Mouse (Mus musculus): ENCODE measurements around the gene Mtmr2. TPM values are rescaled to one million over a fixed set of nuclear protein-coding genes. Genes with fewer than 3 reads are reported as not detected.
"Not testable (repeated sequence)": the region's sequence is repeated elsewhere in the genome, so short reads cannot be mapped to it uniquely, and the experiment has no call there.

Mtmr2 gene
- polyA plus RNA-seq, 1 experiment from 2014 or later = 62.6 TPM

GRCm38 (mm10) chr9:13707066-13707555 lies 41.1 kb upstream of the Mtmr2 start:
- Histone ChIP-seq H3K4me3 (ENCODE audit: low read depth, low read length) (no peak overlapping the region), H3K4me1 (ENCODE audit: insufficient read depth, low read depth, low read length) (no peaks in the 10 kb centered on the region), H3K27ac (ENCODE audit: low read length) (no peak overlapping the region), H3K36me3 (ENCODE audit: insufficient read depth, low read length) (0 out of 2 replicates have a peak, but pooled peaks cover 11% of the 10 kb centered on the region), H3K9ac (replicated peaks; ENCODE audit: low read depth) (no peak overlapping the region), H3K9me3 (ENCODE audit: low read length) (no peaks in the 10 kb centered on the region), H3K27me3 (replicated peaks; ENCODE audit: insufficient read depth, low read length) (no peaks in the 10 kb centered on the region), H3K4me2 (replicated peaks; ENCODE audit: low read depth, low read length) (no peak overlapping the region)
- WGBS = 34% methylated on average over 3 of the region's 3 CpGs
- ATAC-seq (no peak), DNase-seq (ENCODE audit: low spot score) (no peak)
- TF ChIP-seq CTCF (IDR thresholded peaks at IDR 0.05) (no peak), EP300 (IDR thresholded peaks at IDR 0.05) (no peak)

- ATAC-seq = no peak
- no peak for DNase-seq (ENCODE audit: low spot score)
- no peak overlapping the region for H3K27ac ChIP-seq (ENCODE audit: low read length)
- TF ChIP-seq CTCF (IDR thresholded peaks at IDR 0.05) (no peak), EP300 (IDR thresholded peaks at IDR 0.05) (no peak)
- no peak overlapping the region for H3K9ac ChIP-seq (replicated peaks; ENCODE audit: low read depth)
- H3K36me3 ChIP-seq (ENCODE audit: insufficient read depth, low read length) = 0 out of 2 replicates have a peak, but pooled peaks cover 6% of the 10 kb centered on the region
- H3K4me1 ChIP-seq (ENCODE audit: insufficient read depth, low read depth, low read length) = no peaks in the 10 kb centered on the region
- H3K9me3 ChIP-seq (ENCODE audit: low read length) = no peaks in the 10 kb centered on the region
- H3K27me3 ChIP-seq (replicated peaks; ENCODE audit: insufficient read depth, low read length) = no peaks in the 10 kb centered on the region
- WGBS = 88% methylated on average over 5 of the region's 5 CpGs
- H3K4me2 ChIP-seq (replicated peaks; ENCODE audit: low read depth, low read length) = no peak overlapping the region
- no peak overlapping the region for H3K4me3 ChIP-seq (ENCODE audit: low read depth, low read length)
Measured at GRCm38 (mm10) chr9:13709436-13709835, 38.8 kb upstream of the Mtmr2 start.

GRCm38 (mm10) chr9:13715891-13716290 lies 32.3 kb upstream of the Mtmr2 start:
- not testable (repeated sequence) for H3K9ac ChIP-seq (replicated peaks; ENCODE audit: low read depth); H3K27me3 ChIP-seq (replicated peaks; ENCODE audit: insufficient read depth, low read length); H3K4me1 ChIP-seq (ENCODE audit: insufficient read depth, low read depth, low read length); H3K27ac ChIP-seq (ENCODE audit: low read length); H3K9me3 ChIP-seq (ENCODE audit: low read length); H3K4me2 ChIP-seq (replicated peaks; ENCODE audit: low read depth, low read length); DNase-seq (ENCODE audit: low spot score); ATAC-seq; H3K36me3 ChIP-seq (ENCODE audit: insufficient read depth, low read length); H3K4me3 ChIP-seq (ENCODE audit: low read depth, low read length)
- 59% methylated on average over 2 of the region's 2 CpGs for WGBS

GRCm38 (mm10) chr9:13716316-13717099 lies 31.7 kb upstream of the Mtmr2 start:
- no peak overlapping the region for H3K9ac ChIP-seq (replicated peaks; ENCODE audit: low read depth)
- 21% methylated on average over 8 of the region's 8 CpGs for WGBS

GRCm38 (mm10) chr9:13748798-13749674 lies 826 bp downstream of the Mtmr2 start:
- Histone ChIP-seq H3K27ac (ENCODE audit: low read length) (peak overlapping the region; percentile 96), H3K4me2 (replicated peaks; ENCODE audit: low read depth, low read length) (peak overlapping the region; percentile 81), H3K4me3 (ENCODE audit: low read depth, low read length) (peak overlapping the region; percentile 84), H3K27me3 (replicated peaks; ENCODE audit: insufficient read depth, low read length) (no peaks in the 10 kb centered on the region), H3K36me3 (ENCODE audit: insufficient read depth, low read length) (no peaks in the 10 kb centered on the region), H3K9me3 (ENCODE audit: low read length) (no peaks in the 10 kb centered on the region), H3K4me1 (ENCODE audit: insufficient read depth, low read depth, low read length) (peaks cover 3% of the 10 kb centered on the region; the same call in 1 of the 2 replicates), H3K9ac (replicated peaks; ENCODE audit: low read depth) (peak overlapping the region; percentile 94)
- DNase-seq (ENCODE audit: low spot score) = peak; percentile 97
- 1% methylated on average over 60 of the region's 60 CpGs for WGBS
- peak; percentile 99 for ATAC-seq
- TF ChIP-seq CTCF (IDR thresholded peaks at IDR 0.05) = peak; percentile 41
- TF ChIP-seq EP300 (IDR thresholded peaks at IDR 0.05) = no peak

More at GRCm38 (mm10) chr9:13716316-13717099, 31.7 kb upstream of the Mtmr2 start:
- H3K27me3 ChIP-seq (replicated peaks; ENCODE audit: insufficient read depth, low read length) = no peaks in the 10 kb centered on the region
- no peak overlapping the region for H3K4me2 ChIP-seq (replicated peaks; ENCODE audit: low read depth, low read length)
- no peak overlapping the region for H3K4me3 ChIP-seq (ENCODE audit: low read depth, low read length)
- peak; percentile 96 for TF ChIP-seq CTCF (IDR thresholded peaks at IDR 0.05)
- no peak for TF ChIP-seq EP300 (IDR thresholded peaks at IDR 0.05)
- no peak overlapping the region for H3K27ac ChIP-seq (ENCODE audit: low read length)
- H3K9me3 ChIP-seq (ENCODE audit: low read length) = no peaks in the 10 kb centered on the region
- no peaks in the 10 kb centered on the region for H3K36me3 ChIP-seq (ENCODE audit: insufficient read depth, low read length)
- H3K4me1 ChIP-seq (ENCODE audit: insufficient read depth, low read depth, low read length) = no peaks in the 10 kb centered on the region
- ATAC-seq (peak; percentile 67), DNase-seq (ENCODE audit: low spot score) (peak; percentile 92)

- TF ChIP-seq EP300 (IDR thresholded peaks at IDR 0.05) = no peak
- TF ChIP-seq CTCF (IDR thresholded peaks at IDR 0.05) = no peak
- WGBS = 2% methylated on average over 7 of the region's 7 CpGs
- Histone ChIP-seq H3K27ac (ENCODE audit: low read length) (peak overlapping the region; percentile 96), H3K4me1 (ENCODE audit: insufficient read depth, low read depth, low read length) (peaks cover 3% of the 10 kb centered on the region; the same call in 1 of the 2 replicates), H3K9ac (replicated peaks; ENCODE audit: low read depth) (peak overlapping the region; percentile 94), H3K4me3 (ENCODE audit: low read depth, low read length) (peak overlapping the region; percentile 84), H3K27me3 (replicated peaks; ENCODE audit: insufficient read depth, low read length) (no peaks in the 10 kb centered on the region), H3K36me3 (ENCODE audit: insufficient read depth, low read length) (no peaks in the 10 kb centered on the region), H3K9me3 (ENCODE audit: low read length) (no peaks in the 10 kb centered on the region), H3K4me2 (replicated peaks; ENCODE audit: low read depth, low read length) (peak overlapping the region; percentile 81)
- ATAC-seq (no peak), DNase-seq (ENCODE audit: low spot score) (no peak)
Measured at GRCm38 (mm10) chr9:13749675-13749998, 1.4 kb downstream of the Mtmr2 start.

All from lung, postnatal 0 days (tissue).